Mouse (Mus musculus) limb, embryonic 14.5 days (tissue): ENCODE measurements around the gene Wfdc10. TPM values are rescaled to one million over a fixed set of nuclear protein-coding genes. Genes with fewer than 3 reads are reported as not detected.
A peak's percentile ranks its signal among the peaks of the same experiment; 100 is the strongest.
"Not testable (repeated sequence)": the region's sequence is repeated elsewhere in the genome, so short reads cannot be mapped to it uniquely, and the experiment has no call there.

ENCODE experiments used
- ATAC-seq: fragments of 200-750 bp; cut with Nextera tagmentation; 2 replicates; pipeline ENCODE4 v1.8.0; 2017; ENCODE audit warnings: low read depth, moderate number of reproducible peaks, moderate TSS enrichment; ENCODE audit not compliant: low FRiP score
- DNase-seq: peaks from one replicate; pipeline ENCODE4 v3.0.0-alpha.2; 2015; ENCODE audit warnings: low spot score
- H3K27ac ChIP-seq: fragments of 300-500 bp; sonication (generic); replicated peaks from 2 replicates; pipeline ENCODE4 v1.5.1; 2014; ENCODE audit warnings: low read depth, mild to moderate bottlenecking, low read length, moderate library complexity, mixed read lengths
- H3K27me3 ChIP-seq: fragments of 300-500 bp; sonication (generic); 2 replicates; pipeline ENCODE4 v1.6.1; 2014; ENCODE audit warnings: low read length, mixed read lengths; ENCODE audit not compliant: control insufficient read depth, insufficient read depth
- H3K36me3 ChIP-seq: fragments of 300-500 bp; sonication (generic); 2 replicates; pipeline ENCODE4 v1.6.1; 2014; ENCODE audit warnings: mild to moderate bottlenecking, low read length, moderate library complexity, mixed read lengths; ENCODE audit not compliant: control insufficient read depth, insufficient read depth
- H3K4me1 ChIP-seq: fragments of 300-500 bp; sonication (generic); 2 replicates; pipeline ENCODE4 v1.6.1; 2014; ENCODE audit warnings: antibody characterized with exemption, low read length, mixed read lengths; ENCODE audit not compliant: control insufficient read depth, insufficient read depth
- H3K4me2 ChIP-seq: fragments of 300-500 bp; sonication (generic); replicated peaks from 2 replicates; pipeline ENCODE4 v1.6.1; 2014; ENCODE audit warnings: low read depth, mild to moderate bottlenecking, low read length, moderate library complexity; ENCODE audit not compliant: severe bottlenecking
- H3K4me3 ChIP-seq: fragments of 300-500 bp; sonication (generic); replicated peaks from 2 replicates; pipeline ENCODE4 v1.5.1; 2014; ENCODE audit warnings: low read length
- H3K9ac ChIP-seq: fragments of 300-500 bp; sonication (generic); 2 replicates; pipeline ENCODE4 v1.6.1; 2014; ENCODE audit warnings: mild to moderate bottlenecking, low read depth, low read length, moderate library complexity; ENCODE audit not compliant: severe bottlenecking
- H3K9me3 ChIP-seq: fragments of 300-500 bp; sonication (generic); 2 replicates; pipeline ENCODE4 v1.6.1; 2016; ENCODE audit warnings: low read length; ENCODE audit not compliant: control insufficient read depth
- POLR2A ChIP-seq: fragments of 200-500 bp; IDR thresholded peaks from 2 replicates; pipeline ENCODE4 v1.8.0; 2012; ENCODE audit warnings: inconsistent platforms, mild to moderate bottlenecking, moderate library complexity, borderline replicate concordance; ENCODE audit not compliant: insufficient read depth, insufficient read length; ENCODE audit errors: extremely low read depth
- WGBS: fragments of 180-500 bp; shearing (Covaris S2); extraction: QIAGEN DNeasy Blood & Tissue Kit; methylation state at CpG from one replicate; pipeline ENCODE4 v1.1.7; 2014; 5-methylcytosine and 5-hydroxymethylcytosine counted together
- polyA plus RNA-seq, 2 experiments: library from polyadenylated mRNA; depleted of rRNA in 1 of 2; stranded (reverse) in 1 of 2; unstranded in 1 of 2; fragments of >200 nt; fragmentation: Nextera tagmentation in 1 of 2; extraction: Ambion mirVana in 1 of 2; gene quantifications; 2 replicates each; pipeline versions ENCODE4 v1.2.1 to v1.2.3; 2012 to 2014

The Wfdc10 gene
- polyA plus RNA-seq (2012; rRNA removed) (0.31 and 0.37 TPM in 2 replicates), polyA plus RNA-seq (2014; fragmentation: Nextera tagmentation; extraction: Ambion mirVana) (0.68 TPM in 1 of 2 replicates, not detected in the other)

- ATAC-seq, result no peak
These were observed at the start of gene Wfdc10 for GRCm38 (mm10) chr2:164655858-164656257. TSS of gene Wfdc10 (plus strand) at chr2:164656046.

GRCm38 (mm10) chr2:164608781-164609180 lies 47.1 kb upstream of the Wfdc10 start:
- Histone ChIP-seq H3K9ac (no peak overlapping the region), H3K4me1 (no peaks in the 10 kb centered on the region), H3K9me3 (no peaks in the 10 kb centered on the region), H3K36me3 (no peaks in the 10 kb centered on the region), H3K4me2 (no peak overlapping the region), H3K27ac (no peak overlapping the region), H3K27me3 (no peaks in the 10 kb centered on the region), H3K4me3 (no peak overlapping the region)
- no peak for TF ChIP-seq POLR2A
- 71% methylated on average over 6 of the region's 6 CpGs for WGBS
- no peak for ATAC-seq
- DNase-seq, result no peak

More at GRCm38 (mm10) chr2:164655858-164656257, at the start of gene Wfdc10:
- Histone ChIP-seq H3K36me3 (no peaks in the 10 kb centered on the region), H3K27me3 (no peaks in the 10 kb centered on the region), H3K4me3 (no peak within 1 kb of the TSS), H3K4me1 (no peaks in the 10 kb centered on the region), H3K9ac (no peak within 1 kb of the TSS), H3K9me3 (no peaks in the 10 kb centered on the region), H3K27ac (no peak within 1 kb of the TSS), H3K4me2 (no peak within 1 kb of the TSS)
- DNase-seq, result peak; percentile 36
- no peak for TF ChIP-seq POLR2A
- WGBS, result 18% methylated on average over 11 of the region's 11 CpGs

GRCm38 (mm10) chr2:164613471-164613870 lies 42.4 kb upstream of the Wfdc10 start, which contains the start of the genes Wfdc6b and Wfdc8:
TSS of gene Wfdc6b (plus strand) at chr2:164613522.
TSS of gene Wfdc8 (minus strand) at chr2:164613626.
- WGBS, result 54% methylated on average over 8 of the region's 8 CpGs

GRCm38 (mm10) chr2:164615386-164615785 lies 40.5 kb upstream of the Wfdc10 start:
- WGBS, result 92% methylated on average over 3 of the region's 3 CpGs
- no peak for TF ChIP-seq POLR2A
- no peak overlapping the region for H3K9ac ChIP-seq
- no peak overlapping the region for H3K4me3 ChIP-seq
- no peak overlapping the region for H3K4me2 ChIP-seq
- no peaks in the 10 kb centered on the region for H3K36me3 ChIP-seq
- H3K27me3 ChIP-seq, result no peaks in the 10 kb centered on the region
- no peak overlapping the region for H3K27ac ChIP-seq
- H3K4me1 ChIP-seq, result no peaks in the 10 kb centered on the region
- ATAC-seq, result no peak
- H3K9me3 ChIP-seq, result no peaks in the 10 kb centered on the region
- no peak for DNase-seq

More at GRCm38 (mm10) chr2:164613471-164613870, 42.4 kb upstream of the Wfdc10 start, which contains the start of the genes Wfdc6b and Wfdc8:
- H3K9me3 ChIP-seq, H3K27me3 ChIP-seq, H3K4me3 ChIP-seq, H3K4me1 ChIP-seq, ATAC-seq, H3K36me3 ChIP-seq, DNase-seq, H3K9ac ChIP-seq, H3K4me2 ChIP-seq, H3K27ac ChIP-seq: not testable (repeated sequence)

- no peaks in the 10 kb centered on the region for H3K4me1 ChIP-seq
- no peak overlapping the region for H3K9ac ChIP-seq
- ATAC-seq, result no peak
- H3K27ac ChIP-seq, result no peak overlapping the region
- DNase-seq, result no peak
- H3K27me3 ChIP-seq, result no peaks in the 10 kb centered on the region
- H3K4me2 ChIP-seq, result no peak overlapping the region
- no peak overlapping the region for H3K4me3 ChIP-seq
- TF ChIP-seq POLR2A, result no peak
- WGBS, result 69% methylated on average over 5 of the region's 5 CpGs
- H3K36me3 ChIP-seq, result no peaks in the 10 kb centered on the region
- H3K9me3 ChIP-seq, result no peaks in the 10 kb centered on the region
These were observed 36.8 kb upstream of the Wfdc10 start for GRCm38 (mm10) chr2:164619050-164619449.
